Mouse (Mus musculus): ENCODE data around the gene Ankib1.
"Not testable (repeated sequence)": the region's sequence is repeated elsewhere in the genome, so short reads cannot be mapped to it uniquely, and the experiment has no call there.

Gene Ankib1

GRCm38 (mm10) chr5:3802433-3803291 is at the start of gene Ankib1, which contains the start of gene Krit1:
Ankib1 (minus strand) TSS chr5:3802925.
Krit1 (plus strand) TSS chr5:3803184.
- DNase-seq (ENCODE audit: low spot score): peak; percentile 82

GRCm38 (mm10) chr5:3845026-3845425 is 42.3 kb upstream of the Ankib1 start, which contains the start of gene Lrrd1:
Lrrd1 (plus strand) TSS chr5:3845173.
- DNase-seq (ENCODE audit: low spot score): no peak

- no peak for DNase-seq (ENCODE audit: low spot score)
These were observed 31.4 kb upstream of the Ankib1 start for GRCm38 (mm10) chr5:3834107-3834506.

- DNase-seq (ENCODE audit: low spot score): no peak
These were observed 5.7 kb upstream of the Ankib1 start for GRCm38 (mm10) chr5:3808472-3808871.

GRCm38 (mm10) chr5:3803292-3804165 is 804 bp upstream of the Ankib1 start:
- DNase-seq (ENCODE audit: low spot score): peak; percentile 40

GRCm38 (mm10) chr5:3801672-3802432 is 873 bp downstream of the Ankib1 start:
- no peak for DNase-seq (ENCODE audit: low spot score)

GRCm38 (mm10) chr5:3800881-3801280 is 1.8 kb downstream of the Ankib1 start:
- DNase-seq (ENCODE audit: low spot score): no peak

GRCm38 (mm10) chr5:3800041-3800440 is 2.7 kb downstream of the Ankib1 start:
- no peak for DNase-seq (ENCODE audit: low spot score)

- not testable (repeated sequence) for DNase-seq (ENCODE audit: low spot score)
These were observed 4.1 kb downstream of the Ankib1 start for GRCm38 (mm10) chr5:3798656-3799055.

GRCm38 (mm10) chr5:3797101-3797500 is 5.6 kb downstream of the Ankib1 start:
- DNase-seq (ENCODE audit: low spot score): not testable (repeated sequence)

- DNase-seq (ENCODE audit: low spot score): no peak
These were observed 11.7 kb downstream of the Ankib1 start for GRCm38 (mm10) chr5:3791048-3791447.

GRCm38 (mm10) chr5:3787548-3787947 is 15.2 kb downstream of the Ankib1 start:
- no peak for DNase-seq (ENCODE audit: low spot score)

GRCm38 (mm10) chr5:3784751-3785496 is 17.8 kb downstream of the Ankib1 start:
- no peak for DNase-seq (ENCODE audit: low spot score)

GRCm38 (mm10) chr5:3783947-3784681 is 18.6 kb downstream of the Ankib1 start:
- DNase-seq (ENCODE audit: low spot score): no peak

- DNase-seq (ENCODE audit: low spot score): no peak
These were observed 20.1 kb downstream of the Ankib1 start for GRCm38 (mm10) chr5:3782670-3783069.

- no peak for DNase-seq (ENCODE audit: low spot score)
These were observed 30.7 kb downstream of the Ankib1 start for GRCm38 (mm10) chr5:3772017-3772416.

GRCm38 (mm10) chr5:3771512-3771911 is 31.2 kb downstream of the Ankib1 start:
- no peak for DNase-seq (ENCODE audit: low spot score)

GRCm38 (mm10) chr5:3750536-3750935 is 52.2 kb downstream of the Ankib1 start:
- not testable (repeated sequence) for DNase-seq (ENCODE audit: low spot score)

GRCm38 (mm10) chr5:3732846-3733245 is 69.9 kb downstream of the Ankib1 start:
- not testable (repeated sequence) for DNase-seq (ENCODE audit: low spot score)

GRCm38 (mm10) chr5:3728820-3729219 is 73.9 kb downstream of the Ankib1 start:
- no peak for DNase-seq (ENCODE audit: low spot score)

All from c-Kit-positive CD71-positive TER-119-positive erythroid progenitor cells, embryonic 14.5 days (primary cell).